Mouse (Mus musculus): Measurements from ENCODE around the gene Lrrc49. TPM values are rescaled to one million over a fixed set of nuclear protein-coding genes. Genes with fewer than 3 reads are reported as not detected.
A peak's percentile ranks its signal among the peaks of the same experiment; 100 is the strongest.

Gene Lrrc49
- total RNA-seq, 1 experiment: 3.7 TPM

- H3K36me3 ChIP-seq (ENCODE audit: control insufficient read depth, insufficient read depth, low read length, poor library complexity, severe bottlenecking): no peaks in the 10 kb centered on the region
- TF ChIP-seq ZC3H11A (IDR thresholded peaks at IDR 0.05; ENCODE audit: borderline replicate concordance, low read depth, low read length): no peak
- TF ChIP-seq CHD2 (IDR thresholded peaks at IDR 0.05; ENCODE audit: low read depth, low read length): no peak
- TF ChIP-seq ZNF384 (IDR thresholded peaks at IDR 0.05; ENCODE audit: low read depth, low read length): no peak
- TF ChIP-seq HCFC1 (IDR thresholded peaks at IDR 0.05; ENCODE audit: borderline replicate concordance, insufficient read depth, low read length): no peak
- no peak for TF ChIP-seq MAFK (IDR thresholded peaks at IDR 0.05; ENCODE audit: insufficient read depth, low read depth, low read length)
- H3K27ac ChIP-seq (ENCODE audit: insufficient read depth, low read depth, low read length, poor library complexity, severe bottlenecking): no peak within 1 kb of the TSS
- H3K9ac ChIP-seq (ENCODE audit: insufficient read depth, low read depth, low read length, poor library complexity, severe bottlenecking): peak within 1 kb of the TSS; percentile 69
- peak; percentile 27 for DNase-seq (ENCODE audit: low read depth, low spot score)
- H3K4me3 ChIP-seq (ENCODE audit: insufficient read depth in 1 of 2, low read depth in 1 of 2, low read length in 2 of 2, poor library complexity in 1 of 2, severe bottlenecking in 1 of 2): peak within 1 kb of the TSS; percentile 65 to 73
- in situ Hi-C loops (cut with MboI; ENCODE audit: low sequenced_read_pairs in 2 of 2, unreplicated experiment in 2 of 2): no loop called here
- no peaks in the 10 kb centered on the region for H3K9me3 ChIP-seq (ENCODE audit: control insufficient read depth, insufficient read depth, low read depth, low read length)
- H3K4me1 ChIP-seq (ENCODE audit: control insufficient read depth in 2 of 2, insufficient read depth in 2 of 2, low read length in 2 of 2, poor library complexity in 1 of 2): no peaks in the 10 kb centered on the region
These were observed 25.0 kb upstream of the Lrrc49 start, which contains the start of gene Larp6 for GRCm38 (mm10) chr9:60712771-60713541. Gene Larp6, plus strand, starts transcription at chr9:60712989.

DNA sequence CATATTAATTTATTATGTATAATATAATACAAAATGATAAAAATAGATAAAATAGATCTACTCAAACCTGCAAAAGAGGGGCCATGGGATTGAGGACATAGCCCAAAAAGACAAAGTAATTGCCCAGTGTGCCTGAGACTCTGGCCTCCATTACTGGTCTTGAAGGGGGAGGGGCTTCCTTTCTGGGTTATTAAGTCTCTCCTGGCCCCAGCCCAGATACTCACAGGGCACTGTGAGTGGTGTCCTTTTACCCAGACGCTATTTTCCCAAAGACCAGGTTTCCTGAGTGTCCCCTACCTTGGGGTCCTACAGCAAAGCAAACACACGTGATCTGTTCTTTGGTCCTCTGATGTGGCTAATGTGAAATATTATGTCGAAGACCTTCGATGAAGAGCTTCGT is 24.1 kb upstream of the Lrrc49 start:
- no peak for DNase-seq (ENCODE audit: low read depth, low spot score)
- in situ Hi-C loops (cut with MboI; ENCODE audit: low sequenced_read_pairs in 2 of 2, unreplicated experiment in 2 of 2): no loop called here
- H3K27ac ChIP-seq (ENCODE audit: insufficient read depth, low read depth, low read length, poor library complexity, severe bottlenecking): no peak overlapping the region
- no peak for TF ChIP-seq ZNF384 (IDR thresholded peaks at IDR 0.05; ENCODE audit: low read depth, low read length)
- TF ChIP-seq CHD2 (IDR thresholded peaks at IDR 0.05; ENCODE audit: low read depth, low read length): no peak
- no peak for TF ChIP-seq HCFC1 (IDR thresholded peaks at IDR 0.05; ENCODE audit: borderline replicate concordance, insufficient read depth, low read length)
- TF ChIP-seq ZC3H11A (IDR thresholded peaks at IDR 0.05; ENCODE audit: borderline replicate concordance, low read depth, low read length): no peak
- no peak for TF ChIP-seq MAFK (IDR thresholded peaks at IDR 0.05; ENCODE audit: insufficient read depth, low read depth, low read length)
- H3K36me3 ChIP-seq (ENCODE audit: control insufficient read depth, insufficient read depth, low read length, poor library complexity, severe bottlenecking): no peaks in the 10 kb centered on the region
- no peak overlapping the region for H3K4me3 ChIP-seq (ENCODE audit: insufficient read depth in 1 of 2, low read depth in 1 of 2, low read length in 2 of 2, poor library complexity in 1 of 2, severe bottlenecking in 1 of 2)
- no peaks in the 10 kb centered on the region for H3K4me1 ChIP-seq (ENCODE audit: control insufficient read depth in 2 of 2, insufficient read depth in 2 of 2, low read length in 2 of 2, poor library complexity in 1 of 2)
- H3K9ac ChIP-seq (ENCODE audit: insufficient read depth, low read depth, low read length, poor library complexity, severe bottlenecking): no peak overlapping the region
- no peaks in the 10 kb centered on the region for H3K9me3 ChIP-seq (ENCODE audit: control insufficient read depth, insufficient read depth, low read depth, low read length)

- H3K4me3 ChIP-seq (ENCODE audit: insufficient read depth in 1 of 2, low read depth in 1 of 2, low read length in 2 of 2, poor library complexity in 1 of 2, severe bottlenecking in 1 of 2): no peak overlapping the region
- H3K9me3 ChIP-seq (ENCODE audit: control insufficient read depth, insufficient read depth, low read depth, low read length): no peaks in the 10 kb centered on the region
- no peaks in the 10 kb centered on the region for H3K4me1 ChIP-seq (ENCODE audit: control insufficient read depth in 2 of 2, insufficient read depth in 2 of 2, low read length in 2 of 2, poor library complexity in 1 of 2)
- TF ChIP-seq MAFK (IDR thresholded peaks at IDR 0.05; ENCODE audit: insufficient read depth, low read depth, low read length) (no peak), HCFC1 (IDR thresholded peaks at IDR 0.05; ENCODE audit: borderline replicate concordance, insufficient read depth, low read length) (no peak), ZC3H11A (IDR thresholded peaks at IDR 0.05; ENCODE audit: borderline replicate concordance, low read depth, low read length) (no peak), ZNF384 (IDR thresholded peaks at IDR 0.05; ENCODE audit: low read depth, low read length) (no peak), CHD2 (IDR thresholded peaks at IDR 0.05; ENCODE audit: low read depth, low read length) (no peak)
- H3K9ac ChIP-seq (ENCODE audit: insufficient read depth, low read depth, low read length, poor library complexity, severe bottlenecking): no peak overlapping the region
- no peaks in the 10 kb centered on the region for H3K36me3 ChIP-seq (ENCODE audit: control insufficient read depth, insufficient read depth, low read length, poor library complexity, severe bottlenecking)
- H3K27ac ChIP-seq (ENCODE audit: insufficient read depth, low read depth, low read length, poor library complexity, severe bottlenecking): no peak overlapping the region
- in situ Hi-C loops (cut with MboI; ENCODE audit: low sequenced_read_pairs in 2 of 2, unreplicated experiment in 2 of 2): no loop called here
- DNase-seq (ENCODE audit: low read depth, low spot score): no peak
These were observed 21.8 kb upstream of the Lrrc49 start for GRCm38 (mm10) chr9:60709721-60710120.

DNA sequence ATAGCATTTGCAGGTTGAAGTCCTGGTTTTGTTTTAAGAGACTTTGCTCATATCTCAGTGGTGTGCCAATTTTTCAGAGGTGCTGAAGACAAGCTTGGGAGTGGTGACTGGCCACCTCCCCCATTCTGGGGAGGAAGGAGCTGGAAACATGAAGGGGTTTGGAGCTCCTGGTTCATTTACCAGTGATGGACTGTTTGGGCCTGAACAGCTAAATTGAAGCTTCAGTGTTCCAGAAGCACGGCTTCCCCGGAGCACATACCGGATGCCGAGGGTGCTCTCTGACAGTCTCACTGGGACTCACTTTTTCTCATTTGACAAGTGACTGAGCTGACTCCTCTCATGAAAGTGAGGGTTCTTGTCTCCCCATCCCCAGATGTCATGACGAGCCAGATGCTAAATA is 20.6 kb upstream of the Lrrc49 start:
- in situ Hi-C loops (cut with MboI; ENCODE audit: low sequenced_read_pairs in 2 of 2, unreplicated experiment in 2 of 2): no loop called here

More for the DNA sequence above, 20.6 kb upstream of the Lrrc49 start:
- no peak for DNase-seq (ENCODE audit: low read depth, low spot score)
- TF ChIP-seq CHD2 (IDR thresholded peaks at IDR 0.05; ENCODE audit: low read depth, low read length) (no peak), ZNF384 (IDR thresholded peaks at IDR 0.05; ENCODE audit: low read depth, low read length) (no peak)
- Histone ChIP-seq H3K9ac (ENCODE audit: insufficient read depth, low read depth, low read length, poor library complexity, severe bottlenecking) (no peak overlapping the region), H3K9me3 (ENCODE audit: control insufficient read depth, insufficient read depth, low read depth, low read length) (no peaks in the 10 kb centered on the region), H3K27ac (ENCODE audit: insufficient read depth, low read depth, low read length, poor library complexity, severe bottlenecking) (no peak overlapping the region), H3K4me1 (ENCODE audit: control insufficient read depth in 2 of 2, insufficient read depth in 2 of 2, low read length in 2 of 2, poor library complexity in 1 of 2) (no peaks in the 10 kb centered on the region), H3K36me3 (ENCODE audit: control insufficient read depth, insufficient read depth, low read length, poor library complexity, severe bottlenecking) (no peaks in the 10 kb centered on the region), H3K4me3 (ENCODE audit: insufficient read depth in 1 of 2, low read depth in 1 of 2, low read length in 2 of 2, poor library complexity in 1 of 2, severe bottlenecking in 1 of 2) (no peak overlapping the region)

Measured in ES-E14 (cell line).